Mouse (Mus musculus) lung, postnatal 0 days (tissue): ENCODE results near the gene Zfp961. TPM values are rescaled to one million over a fixed set of nuclear protein-coding genes. Genes with fewer than 3 reads are reported as not detected.
"Not testable (repeated sequence)": the region's sequence is repeated elsewhere in the genome, so short reads cannot be mapped to it uniquely, and the experiment has no call there.

Experiments
- ATAC-seq: fragments of 200-750 bp; cut with Nextera tagmentation; 2 replicates; pipeline ENCODE4 v1.8.0; 2017; ENCODE audit warnings: moderate library complexity
- DNase-seq: peaks from one replicate; pipeline ENCODE4 v3.0.0-alpha.2; 2016; ENCODE audit warnings: low spot score
- H3K27ac ChIP-seq: fragments of 300-500 bp; sonication (generic); 2 replicates; pipeline ENCODE4 v1.5.1; 2014; ENCODE audit warnings: antibody characterized with exemption, mild to moderate bottlenecking, low read length, mixed read lengths
- H3K27me3 ChIP-seq: fragments of 300-500 bp; sonication (generic); replicated peaks from 2 replicates; pipeline ENCODE4 v1.6.1; 2014; ENCODE audit warnings: low read length, mixed read lengths; ENCODE audit not compliant: insufficient read depth
- H3K36me3 ChIP-seq: fragments of 300-500 bp; sonication (generic); 2 replicates; pipeline ENCODE4 v1.6.1; 2014; ENCODE audit warnings: low read length, mixed read lengths; ENCODE audit not compliant: insufficient read depth
- H3K4me1 ChIP-seq: fragments of 300-500 bp; sonication (generic); 2 replicates; pipeline ENCODE4 v1.6.1; 2014; ENCODE audit warnings: antibody characterized with exemption, low read depth, low read length, mixed read lengths; ENCODE audit not compliant: insufficient read depth
- H3K4me2 ChIP-seq: fragments of 300-500 bp; sonication (generic); replicated peaks from 2 replicates; pipeline ENCODE4 v1.6.1; 2014; ENCODE audit warnings: low read depth, mild to moderate bottlenecking, low read length, moderate library complexity, mixed read lengths
- H3K4me3 ChIP-seq: fragments of 300-500 bp; sonication (generic); 2 replicates; pipeline ENCODE4 v1.5.1; 2014; ENCODE audit warnings: low read depth, low read length
- H3K9ac ChIP-seq: fragments of 300-500 bp; sonication (generic); replicated peaks from 2 replicates; pipeline ENCODE4 v1.6.1; 2014; ENCODE audit warnings: low read depth, mild to moderate bottlenecking
- H3K9me3 ChIP-seq: fragments of 300-500 bp; sonication (generic); 2 replicates; pipeline ENCODE4 v1.6.1; 2016; ENCODE audit warnings: low read length, mixed read lengths
- CTCF ChIP-seq: IDR thresholded peaks from 2 replicates; pipeline ENCODE4 v1.5.1; 2016; ENCODE audit warnings: antibody characterized with exemption, mild to moderate bottlenecking
- EP300 ChIP-seq: IDR thresholded peaks from 2 replicates; pipeline ENCODE4 v1.6.1; 2016; ENCODE audit warnings: antibody characterized with exemption, mild to moderate bottlenecking, control low read depth
- WGBS: fragments of 180-500 bp; shearing (Covaris S2); extraction: QIAGEN DNeasy Blood & Tissue Kit; methylation state at CpG from one replicate; pipeline ENCODE4 v1.1.7; 2014; 5-methylcytosine and 5-hydroxymethylcytosine counted together
- polyA plus RNA-seq: library from polyadenylated mRNA; unstranded; fragments of >200 nt; fragmentation: Nextera tagmentation; extraction: Ambion mirVana; gene quantifications from 2 replicates; pipeline ENCODE4 v1.2.1, GENCODE M21; 2015

The Zfp961 gene
- polyA plus RNA-seq, 1 experiment from 2014 or later, result 12.8 TPM

GRCm38 (mm10) chr8:72006763-72007162, 55.9 kb downstream of the Zfp961 start:
- no peak for DNase-seq
- H3K27me3 ChIP-seq, result no peaks in the 10 kb centered on the region
- no peak overlapping the region for H3K4me2 ChIP-seq
- no peaks in the 10 kb centered on the region for H3K9me3 ChIP-seq
- no peak overlapping the region for H3K4me3 ChIP-seq
- H3K9ac ChIP-seq, result no peak overlapping the region
- no peak for ATAC-seq
- H3K27ac ChIP-seq, result no peak overlapping the region
- TF ChIP-seq EP300, result no peak
- TF ChIP-seq CTCF, result no peak
- no peaks in the 10 kb centered on the region for H3K4me1 ChIP-seq
- H3K36me3 ChIP-seq, result no peaks in the 10 kb centered on the region
- WGBS, result 50% methylated on average over 1 of the region's 1 CpGs

DNA sequence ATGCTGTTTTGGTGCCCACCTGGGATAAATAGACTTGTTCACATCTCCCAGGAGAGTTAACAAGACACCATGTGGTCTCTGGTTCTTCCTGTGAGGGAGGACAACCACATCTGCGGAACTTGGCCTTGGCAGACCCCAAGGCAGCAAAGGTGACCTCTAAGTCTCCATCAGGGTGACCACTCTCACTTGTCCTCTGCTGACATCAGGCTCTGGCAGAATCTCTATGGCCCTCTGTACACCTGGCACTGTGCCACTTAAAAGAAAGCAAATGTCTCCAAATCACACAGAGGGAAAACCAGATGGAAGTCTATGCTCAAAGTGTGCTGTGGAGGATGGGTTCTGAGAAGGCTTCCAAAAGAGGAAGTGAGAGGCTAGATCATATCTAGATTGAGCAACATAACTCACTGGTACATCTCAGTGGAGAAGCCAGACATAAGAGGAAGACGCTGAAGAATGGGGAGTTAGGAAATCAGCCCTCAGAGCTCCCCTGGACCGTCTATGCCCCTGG, 57.4 kb downstream of the Zfp961 start:
- H3K27ac ChIP-seq, result no peak overlapping the region
- no peak overlapping the region for H3K4me3 ChIP-seq
- 49% methylated on average over 3 of the region's 3 CpGs for WGBS
- TF ChIP-seq EP300 (no peak), CTCF (no peak)
- no peaks in the 10 kb centered on the region for H3K4me1 ChIP-seq
- H3K9me3 ChIP-seq, result no peaks in the 10 kb centered on the region
- no peak overlapping the region for H3K9ac ChIP-seq
- no peak overlapping the region for H3K4me2 ChIP-seq
- no peaks in the 10 kb centered on the region for H3K27me3 ChIP-seq
- peak; percentile 32; the same call in 1 of the 2 replicates for ATAC-seq
- peak; percentile 57 for DNase-seq
- no peaks in the 10 kb centered on the region for H3K36me3 ChIP-seq

- 0 out of 2 replicates have a peak within 1 kb of the TSS, but pooled peaks have one; percentile 5 for H3K4me2 ChIP-seq
- no peak within 1 kb of the TSS for H3K4me3 ChIP-seq
- H3K27ac ChIP-seq, result no peak within 1 kb of the TSS
- WGBS, result 65% methylated on average over 3 of the region's 3 CpGs
- no peaks in the 10 kb centered on the region for H3K4me1 ChIP-seq
- DNase-seq (no peak), ATAC-seq (peak; percentile 19; the same call in 1 of the 2 replicates)
- TF ChIP-seq EP300, result no peak
- no peak for TF ChIP-seq CTCF
- H3K9me3 ChIP-seq, result no peaks in the 10 kb centered on the region
- H3K9ac ChIP-seq, result no peak within 1 kb of the TSS
- H3K27me3 ChIP-seq, result no peaks in the 10 kb centered on the region
- H3K36me3 ChIP-seq, result no peaks in the 10 kb centered on the region
These were observed 58.6 kb downstream of the Zfp961 start, which contains the start of gene Cyp4f18 for GRCm38 (mm10) chr8:72009473-72009872. TSS of gene Cyp4f18 (minus strand) at chr8:72009626.

- not testable (repeated sequence) for H3K9me3 ChIP-seq, H3K4me2 ChIP-seq, H3K27me3 ChIP-seq, ATAC-seq, H3K4me3 ChIP-seq, DNase-seq, H3K36me3 ChIP-seq, H3K9ac ChIP-seq, H3K4me1 ChIP-seq, H3K27ac ChIP-seq
- WGBS, result 51% methylated on average over 6 of the region's 6 CpGs
These were observed 62.8 kb downstream of the Zfp961 start for GRCm38 (mm10) chr8:72013506-72014228.

DNA sequence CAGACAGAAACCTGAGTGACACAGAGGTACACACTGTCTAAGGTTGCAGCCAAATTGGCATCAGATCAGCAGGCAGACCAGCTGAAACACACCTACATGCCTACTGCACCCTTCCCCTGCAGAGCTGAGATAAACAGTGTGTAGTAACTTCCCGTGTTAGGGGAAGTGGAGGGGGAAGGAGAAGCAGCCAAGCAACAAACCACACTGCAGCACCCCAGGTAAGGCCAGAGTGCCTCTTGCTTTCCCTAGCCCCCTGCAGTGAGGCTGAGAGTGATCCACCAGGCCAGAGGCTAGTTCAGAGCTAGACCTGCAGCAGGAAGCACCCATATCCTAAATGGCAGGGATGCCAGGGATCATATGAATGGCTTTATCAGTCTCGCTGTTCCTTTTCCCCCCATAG, 66.5 kb downstream of the Zfp961 start:
- WGBS, result 38% methylated on average over 2 of the region's 2 CpGs
- H3K27me3 ChIP-seq, H3K36me3 ChIP-seq, H3K4me2 ChIP-seq, H3K27ac ChIP-seq, H3K9me3 ChIP-seq, H3K4me3 ChIP-seq, ATAC-seq, H3K4me1 ChIP-seq, DNase-seq, H3K9ac ChIP-seq: not testable (repeated sequence)

- TF ChIP-seq CTCF (no peak), EP300 (no peak)
- no peaks in the 10 kb centered on the region for H3K4me1 ChIP-seq
- no peak overlapping the region for H3K4me3 ChIP-seq
- no peak overlapping the region for H3K9ac ChIP-seq
- no peak for ATAC-seq
- H3K36me3 ChIP-seq, result no peaks in the 10 kb centered on the region
- 68% methylated on average over 2 of the region's 2 CpGs for WGBS
- no peak overlapping the region for H3K4me2 ChIP-seq
- H3K9me3 ChIP-seq, result no peaks in the 10 kb centered on the region
- DNase-seq, result no peak
- H3K27me3 ChIP-seq, result no peaks in the 10 kb centered on the region
- no peak overlapping the region for H3K27ac ChIP-seq
These were observed 67.3 kb downstream of the Zfp961 start for GRCm38 (mm10) chr8:72018141-72018540.

DNA sequence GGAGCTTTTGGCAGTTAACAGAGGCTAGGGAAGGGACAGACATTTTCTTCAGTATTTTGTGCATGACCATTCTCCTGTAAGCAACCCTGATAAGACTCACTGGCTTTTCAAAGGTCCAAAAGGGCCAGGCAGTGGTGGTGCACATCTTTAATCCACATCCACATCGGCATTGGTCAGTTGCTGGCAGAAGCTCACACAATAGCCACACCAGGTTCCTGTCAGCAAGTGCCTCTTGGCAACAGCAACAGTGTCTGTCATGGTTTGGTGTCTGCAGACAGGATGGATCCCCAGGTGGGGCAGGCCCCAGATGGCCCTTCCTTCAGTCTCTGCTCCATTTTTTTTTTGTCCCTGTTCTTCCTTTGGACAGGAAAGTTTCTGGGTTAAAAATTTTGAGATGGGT, 68.2 kb downstream of the Zfp961 start:
- ATAC-seq, H3K4me2 ChIP-seq, DNase-seq, H3K9me3 ChIP-seq, H3K4me3 ChIP-seq, H3K27me3 ChIP-seq, H3K27ac ChIP-seq, H3K9ac ChIP-seq, H3K4me1 ChIP-seq, H3K36me3 ChIP-seq: not testable (repeated sequence)
- 70% methylated on average over 1 of the region's 1 CpGs for WGBS
